Mouse (Mus musculus) adrenal gland, adult (tissue): ENCODE results near the gene Bclaf3.

ENCODE experiments used
- DNase-seq, 2 experiments: peaks; one replicate each; pipeline ENCODE4 v3.0.0; 2022 to 2023; ENCODE audit warnings: low spot score in 1 of 2; ENCODE audit not compliant: inconsistent age in 2 of 2

Gene Bclaf3

GRCm38 (mm10) chrX:159626907-159627587, 100.6 kb downstream of the Bclaf3 start, which contains the start of gene Sh3kbp1:
Gene Sh3kbp1 (plus strand): TSS chrX:159627272.
- DNase-seq, result peak; percentile 77 to 86

DNA sequence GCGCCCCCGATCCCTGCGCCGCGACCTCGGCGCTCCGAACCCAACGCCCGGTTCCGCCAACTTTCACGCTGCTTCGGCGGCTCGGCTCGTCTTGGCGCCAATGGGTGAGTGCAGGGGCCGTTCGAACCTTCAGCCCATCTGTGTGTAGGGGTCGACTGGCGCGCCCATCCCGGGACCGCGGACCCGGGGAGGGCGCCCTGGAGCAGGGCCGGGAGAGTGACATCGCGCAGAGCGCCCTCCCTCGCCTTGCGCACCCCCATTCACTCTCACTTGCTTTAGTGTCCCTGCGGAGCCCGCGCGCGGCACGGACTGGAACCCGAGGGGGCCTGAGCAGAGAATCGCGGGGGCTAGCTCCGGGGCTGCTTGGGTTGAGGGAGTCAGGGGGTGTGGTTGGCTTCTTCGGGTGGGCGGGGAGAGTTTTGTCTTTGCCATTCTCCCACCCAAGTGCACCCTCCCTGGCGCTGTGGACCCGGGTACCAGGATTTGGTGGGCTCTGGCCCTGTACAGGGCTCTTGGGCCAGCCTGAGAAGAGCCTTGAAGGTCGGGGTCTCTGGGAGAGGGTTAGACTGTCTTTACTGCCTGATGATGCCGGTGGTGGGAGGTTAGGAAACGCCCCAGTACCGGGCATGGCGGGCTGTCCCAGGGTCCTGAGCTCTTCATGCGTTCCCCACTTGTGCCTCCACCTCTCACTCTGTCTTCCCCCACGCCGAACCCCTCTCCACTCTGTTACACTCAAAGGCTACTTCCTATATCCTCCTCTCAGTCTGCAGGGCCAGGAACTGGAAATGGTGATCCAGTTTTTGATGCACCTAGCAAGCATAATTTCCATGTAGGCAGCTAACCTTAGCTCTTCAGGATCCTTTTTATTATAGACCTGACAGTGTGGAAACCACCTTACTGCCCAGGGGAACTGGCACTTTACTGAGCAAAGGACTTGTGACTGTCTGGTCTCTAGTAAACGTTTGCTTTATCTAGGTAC, 101.4 kb downstream of the Bclaf3 start:
- peak; percentile 29 to 63 for DNase-seq

DNA sequence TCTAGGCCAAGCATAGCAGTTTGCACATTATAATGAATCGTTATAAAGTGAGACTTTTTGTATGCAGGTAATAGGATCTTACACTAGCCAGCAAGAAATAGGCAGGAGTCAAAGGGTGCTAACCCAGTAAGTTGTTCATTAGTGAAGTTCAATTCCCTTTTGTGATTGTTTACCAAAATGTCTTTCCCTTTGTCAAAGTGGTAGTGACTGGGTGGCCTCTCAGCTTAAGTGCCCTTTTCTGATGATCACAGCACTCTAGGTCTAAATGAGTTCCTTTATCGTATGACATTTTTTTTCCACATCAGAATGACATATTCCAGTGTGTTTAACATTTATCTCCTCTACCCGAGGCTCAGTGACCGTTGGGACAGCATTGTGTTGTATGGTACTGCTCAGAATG, 102.1 kb downstream of the Bclaf3 start:
- DNase-seq, result no peak

DNA sequence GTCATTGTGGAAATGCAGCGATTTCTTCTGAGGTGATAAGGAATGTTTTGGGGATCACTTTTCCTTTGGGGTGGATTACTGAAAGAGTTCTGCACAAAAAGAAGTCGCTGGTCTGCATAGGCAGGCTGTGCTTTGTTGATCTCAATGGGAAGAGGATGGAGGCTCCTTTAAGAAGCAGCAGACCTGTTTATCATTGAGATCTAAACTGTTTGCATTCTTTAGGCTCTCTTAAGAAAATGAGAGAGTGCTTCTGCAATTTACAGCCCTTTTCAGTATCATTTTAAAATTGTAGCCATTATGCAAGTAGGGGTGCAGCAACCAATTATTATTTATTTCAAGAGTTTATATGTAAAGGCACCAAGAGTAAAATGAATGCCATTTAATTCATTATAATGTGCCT, 102.7 kb downstream of the Bclaf3 start:
- DNase-seq, result no peak

DNA sequence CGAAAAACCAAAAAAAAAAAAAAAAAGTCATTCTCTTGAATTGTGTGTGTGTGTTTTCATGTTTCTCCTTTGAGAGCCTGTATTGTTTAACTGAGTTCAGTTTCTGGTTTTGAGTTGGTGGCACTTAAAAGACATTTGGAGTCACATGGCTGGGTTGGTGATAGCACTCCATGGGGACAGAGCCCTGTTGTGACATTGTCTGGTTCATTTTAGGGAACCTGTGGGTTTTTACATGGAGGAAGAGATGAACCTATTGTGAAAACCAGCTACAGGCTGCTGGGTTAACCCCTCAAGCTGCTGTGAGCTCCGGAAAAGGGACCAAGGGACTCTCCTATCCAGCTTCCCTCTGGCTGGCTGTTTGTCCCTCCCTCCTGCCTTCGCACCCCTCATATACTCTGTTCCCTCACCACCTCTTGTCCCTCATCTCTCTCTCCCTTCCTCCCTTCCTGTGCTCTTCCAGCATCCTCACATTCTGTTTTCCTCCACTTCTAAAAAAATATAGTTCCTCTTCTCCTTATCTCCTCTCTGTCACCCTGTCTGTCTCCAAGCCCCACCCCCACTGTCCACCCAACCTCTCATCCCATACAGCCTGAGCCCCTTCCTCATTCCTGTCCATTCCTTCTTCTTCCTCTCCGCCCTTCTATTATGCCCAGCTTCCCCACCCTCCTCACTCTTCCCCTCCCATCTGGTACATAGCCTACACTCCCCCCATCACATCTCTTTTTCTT, 112.2 kb downstream of the Bclaf3 start:
- no peak for DNase-seq

GRCm38 (mm10) chrX:159639991-159640390, 113.5 kb downstream of the Bclaf3 start:
- no peak for DNase-seq
